Mouse (Mus musculus): Measurements from ENCODE around the gene Hist1h2br. TPM values are rescaled to one million over a fixed set of nuclear protein-coding genes. Genes with fewer than 3 reads are reported as not detected.
"Not testable (repeated sequence)": the region's sequence is repeated elsewhere in the genome, so short reads cannot be mapped to it uniquely, and the experiment has no call there.

Gene Hist1h2br
- polyA plus RNA-seq, 1 experiment from 2014 or later, result 35.7 TPM

GRCm38 (mm10) chr13:21810073-21810472 lies 23.5 kb upstream of the Hist1h2br start, which contains the start of the genes Hist1h2bq and Hist1h2ao:
TSS of gene Hist1h2bq (minus strand) at chr13:21810197.
TSS of gene Hist1h2ao (plus strand) at chr13:21810465.
- H3K4me3 ChIP-seq (replicated peaks); H3K4me2 ChIP-seq; H3K27ac ChIP-seq; H3K27me3 ChIP-seq; H3K4me1 ChIP-seq (replicated peaks); H3K36me3 ChIP-seq; H3K9ac ChIP-seq; DNase-seq; H3K9me3 ChIP-seq (replicated peaks): not testable (repeated sequence)
- WGBS (ENCODE audit: insufficient replicate concordance), result no CpG with 5 or more reads among the region's 23 CpGs
- peak; percentile 87 for ATAC-seq (ENCODE audit: low read depth)

GRCm38 (mm10) chr13:21811074-21811473 lies 22.5 kb upstream of the Hist1h2br start:
- not testable (repeated sequence) for DNase-seq; H3K4me2 ChIP-seq; H3K4me3 ChIP-seq (replicated peaks); H3K4me1 ChIP-seq (replicated peaks); H3K9me3 ChIP-seq (replicated peaks); H3K27ac ChIP-seq; H3K9ac ChIP-seq; H3K27me3 ChIP-seq; H3K36me3 ChIP-seq
- WGBS (ENCODE audit: insufficient replicate concordance), result no CpG with 5 or more reads among the region's 8 CpGs
- ATAC-seq (ENCODE audit: low read depth), result peak; percentile 5; the same call in 1 of the 2 replicates

GRCm38 (mm10) chr13:21811539-21811938 lies 22.0 kb upstream of the Hist1h2br start, which contains the start of gene Hist1h4m:
TSS of gene Hist1h4m (plus strand) at chr13:21811746.
- H3K4me3 ChIP-seq (replicated peaks), result peak within 1 kb of the TSS; percentile 37

GRCm38 (mm10) chr13:21812092-21812491 lies 21.5 kb upstream of the Hist1h2br start:
- WGBS (ENCODE audit: insufficient replicate concordance), result under 1% methylated on average over 14 of the region's 14 CpGs
- Histone ChIP-seq H3K27ac (peak overlapping the region; percentile 86), H3K9ac (peak overlapping the region; percentile 57)

More at GRCm38 (mm10) chr13:21811539-21811938, 22.0 kb upstream of the Hist1h2br start, which contains the start of gene Hist1h4m:
- H3K36me3 ChIP-seq; H3K4me1 ChIP-seq (replicated peaks); H3K27me3 ChIP-seq; H3K9me3 ChIP-seq (replicated peaks); DNase-seq: not testable (repeated sequence)
- peak within 1 kb of the TSS; percentile 86 for H3K27ac ChIP-seq
- WGBS (ENCODE audit: insufficient replicate concordance), result no CpG with 5 or more reads among the region's 24 CpGs
- ATAC-seq (ENCODE audit: low read depth), result peak; percentile 19
- H3K9ac ChIP-seq, result peak within 1 kb of the TSS; percentile 57
- H3K4me2 ChIP-seq, result peak within 1 kb of the TSS; percentile 48

GRCm38 (mm10) chr13:21820082-21820890 lies 13.3 kb upstream of the Hist1h2br start:
- not testable (repeated sequence) for H3K27me3 ChIP-seq; H3K9me3 ChIP-seq (replicated peaks); H3K4me1 ChIP-seq (replicated peaks); DNase-seq; H3K27ac ChIP-seq; H3K4me2 ChIP-seq; H3K9ac ChIP-seq; H3K36me3 ChIP-seq; H3K4me3 ChIP-seq (replicated peaks)
- WGBS (ENCODE audit: insufficient replicate concordance), result 69% methylated on average over 7 of the region's 16 CpGs
- peak; percentile 61; the same call in 1 of the 2 replicates for ATAC-seq (ENCODE audit: low read depth)

More at GRCm38 (mm10) chr13:21812092-21812491, 21.5 kb upstream of the Hist1h2br start:
- Histone ChIP-seq H3K4me3 (replicated peaks) (peak overlapping the region; percentile 37), H3K4me2 (peak overlapping the region; percentile 48)
- H3K27me3 ChIP-seq; H3K36me3 ChIP-seq; H3K9me3 ChIP-seq (replicated peaks); H3K4me1 ChIP-seq (replicated peaks): not testable (repeated sequence)
- ATAC-seq (ENCODE audit: low read depth), result peak; percentile 62
- peak; percentile 53 for DNase-seq

GRCm38 (mm10) chr13:21828511-21828910 lies 5.0 kb upstream of the Hist1h2br start:
- WGBS (ENCODE audit: insufficient replicate concordance), result 79% methylated on average over 3 of the region's 3 CpGs
- DNase-seq (no peak), ATAC-seq (ENCODE audit: low read depth) (no peak)
- Histone ChIP-seq H3K36me3 (peaks cover 4% of the 10 kb centered on the region; the same call in 1 of the 2 replicates), H3K4me2 (no peak overlapping the region), H3K9me3 (replicated peaks) (no peaks in the 10 kb centered on the region), H3K9ac (no peak overlapping the region), H3K27me3 (no peaks in the 10 kb centered on the region), H3K27ac (0 out of 2 replicates have a peak overlapping the region, but pooled peaks have one; percentile 87), H3K4me1 (replicated peaks) (peaks cover 31% of the 10 kb centered on the region), H3K4me3 (replicated peaks) (no peak overlapping the region)

- H3K4me3 ChIP-seq (replicated peaks), result peak overlapping the region; percentile 47
- peak overlapping the region; percentile 58 for H3K4me2 ChIP-seq
- DNase-seq (no peak), ATAC-seq (ENCODE audit: low read depth) (no peak)
- no peaks in the 10 kb centered on the region for H3K9me3 ChIP-seq (replicated peaks)
- WGBS (ENCODE audit: insufficient replicate concordance), result 74% methylated on average over 10 of the region's 10 CpGs
- no peaks in the 10 kb centered on the region for H3K27me3 ChIP-seq
- peaks cover 4% of the 10 kb centered on the region; the same call in 1 of the 2 replicates for H3K36me3 ChIP-seq
- peak overlapping the region; percentile 87 for H3K27ac ChIP-seq
- H3K9ac ChIP-seq, result peak overlapping the region; percentile 69
- peaks cover 31% of the 10 kb centered on the region for H3K4me1 ChIP-seq (replicated peaks)
Measured at GRCm38 (mm10) chr13:21830344-21830743, 3.2 kb upstream of the Hist1h2br start.

GRCm38 (mm10) chr13:21831418-21832394 lies 1.8 kb upstream of the Hist1h2br start, which contains the start of gene Hist1h4n:
TSS of gene Hist1h4n (minus strand) at chr13:21832196.
- Histone ChIP-seq H3K4me3 (replicated peaks) (peak within 1 kb of the TSS; percentile 37), H3K27ac (peak within 1 kb of the TSS; percentile 87), H3K9ac (peak within 1 kb of the TSS; percentile 62), H3K4me2 (peak within 1 kb of the TSS; percentile 50), H3K4me1 (replicated peaks) (peaks cover 23% of the 10 kb centered on the region)
- H3K36me3 ChIP-seq; H3K27me3 ChIP-seq; H3K9me3 ChIP-seq (replicated peaks): not testable (repeated sequence)
- peak; percentile 67 for ATAC-seq (ENCODE audit: low read depth)
- peak; percentile 84 for DNase-seq
- under 1% methylated on average over 28 of the region's 58 CpGs for WGBS (ENCODE audit: insufficient replicate concordance)

GRCm38 (mm10) chr13:21840508-21840907 lies 7.0 kb downstream of the Hist1h2br start:
- H3K9ac ChIP-seq; H3K27me3 ChIP-seq; H3K4me2 ChIP-seq; H3K36me3 ChIP-seq; DNase-seq; H3K4me3 ChIP-seq (replicated peaks); H3K9me3 ChIP-seq (replicated peaks); H3K27ac ChIP-seq; H3K4me1 ChIP-seq (replicated peaks): not testable (repeated sequence)
- no CpG with 5 or more reads among the region's 4 CpGs for WGBS (ENCODE audit: insufficient replicate concordance)
- peak; percentile 72 for ATAC-seq (ENCODE audit: low read depth)

GRCm38 (mm10) chr13:21846356-21846755 lies 12.8 kb downstream of the Hist1h2br start:
- peak; percentile 63 for ATAC-seq (ENCODE audit: low read depth)
- not testable (repeated sequence) for H3K4me2 ChIP-seq; H3K36me3 ChIP-seq; H3K4me3 ChIP-seq (replicated peaks); H3K4me1 ChIP-seq (replicated peaks); H3K9me3 ChIP-seq (replicated peaks); H3K27me3 ChIP-seq; H3K27ac ChIP-seq; H3K9ac ChIP-seq; DNase-seq

- Histone ChIP-seq H3K4me1 (replicated peaks) (peaks cover 7% of the 10 kb centered on the region), H3K27me3 (no peaks in the 10 kb centered on the region), H3K36me3 (no peaks in the 10 kb centered on the region), H3K9ac (no peak overlapping the region), H3K4me2 (peak overlapping the region; percentile 14; the same call in 1 of the 2 replicates), H3K4me3 (replicated peaks) (no peak overlapping the region), H3K9me3 (replicated peaks) (no peaks in the 10 kb centered on the region), H3K27ac (no peak overlapping the region)
- ATAC-seq (ENCODE audit: low read depth), result peak; percentile 63
- DNase-seq, result no peak
- 22% methylated on average over 8 of the region's 8 CpGs for WGBS (ENCODE audit: insufficient replicate concordance)
Measured at GRCm38 (mm10) chr13:21847883-21848282, 14.3 kb downstream of the Hist1h2br start.
